Mouse (Mus musculus) lung, postnatal 0 days (tissue): ENCODE measurements at regions not wholly inside any gene's neighbourhood (a gene's known extent, or its start where the extent isn't known, plus 50 kb on each side); places are given as distances from the start of the nearest gene placed in this dataset.

Source experiments
- CTCF ChIP-seq: IDR thresholded peaks from 2 replicates; pipeline ENCODE4 v1.5.1; 2016; ENCODE audit warnings: antibody characterized with exemption, mild to moderate bottlenecking
- EP300 ChIP-seq: IDR thresholded peaks from 2 replicates; pipeline ENCODE4 v1.6.1; 2016; ENCODE audit warnings: antibody characterized with exemption, mild to moderate bottlenecking, control low read depth

DNA sequence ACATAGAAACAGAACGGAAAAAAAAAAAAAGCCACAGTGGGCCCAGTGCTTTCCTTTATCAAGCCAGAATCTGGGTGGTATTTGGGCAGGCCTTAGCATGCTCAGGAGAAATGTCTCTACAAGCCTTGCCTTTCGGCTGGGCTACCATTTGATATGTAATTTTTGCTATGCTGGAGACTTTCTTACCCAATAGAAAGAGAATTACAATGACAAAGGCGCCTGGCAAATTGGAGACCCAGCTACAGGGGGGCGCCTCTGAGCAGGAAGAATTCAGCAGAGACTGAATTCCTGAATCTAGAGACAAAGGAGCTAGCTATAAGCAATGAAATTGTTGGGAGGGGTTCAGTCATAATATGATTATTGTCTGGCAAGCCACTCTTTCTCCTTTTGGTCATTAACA, 67.4 kb downstream of the Lpar4 start:
- TF ChIP-seq CTCF, result no peak
- TF ChIP-seq EP300, result no peak
